Mouse (Mus musculus) hindbrain, embryonic 11.5 days (tissue): ENCODE measurements at regions not wholly inside any gene's neighbourhood (a gene's known extent, or its start where the extent isn't known, plus 50 kb on each side); places are given as distances from the start of the nearest gene placed in this dataset.
A peak's percentile ranks its signal among the peaks of the same experiment; 100 is the strongest.

Experiments
- ATAC-seq: fragments of 200-750 bp; cut with Nextera tagmentation; 2 replicates; pipeline ENCODE4 v1.8.0; 2017; ENCODE audit warnings: mild to moderate bottlenecking, moderate TSS enrichment, moderate library complexity; ENCODE audit not compliant: low FRiP score
- DNase-seq: peaks from one replicate; pipeline ENCODE4 v3.0.0-alpha.2; 2015; ENCODE audit warnings: low spot score
- H3K27ac ChIP-seq: fragments of 300-500 bp; sonication (generic); 2 replicates; pipeline ENCODE4 v1.5.1; 2014; ENCODE audit warnings: mild to moderate bottlenecking, low read depth, low read length
- H3K27me3 ChIP-seq: fragments of 300-500 bp; sonication (generic); 2 replicates; pipeline ENCODE4 v1.6.1; 2014; ENCODE audit warnings: mild to moderate bottlenecking, low read length, moderate library complexity, mixed read lengths; ENCODE audit not compliant: control insufficient read depth, insufficient read depth
- H3K36me3 ChIP-seq: fragments of 300-500 bp; sonication (generic); 2 replicates; pipeline ENCODE4 v1.6.1; 2014; ENCODE audit warnings: mild to moderate bottlenecking, low read length, moderate library complexity, mixed read lengths; ENCODE audit not compliant: control insufficient read depth, insufficient read depth
- H3K4me1 ChIP-seq: fragments of 300-500 bp; sonication (generic); replicated peaks from 2 replicates; pipeline ENCODE4 v1.6.1; 2014; ENCODE audit warnings: low read length, mixed read lengths; ENCODE audit not compliant: control insufficient read depth, insufficient read depth
- H3K4me2 ChIP-seq: fragments of 300-500 bp; sonication (generic); replicated peaks from 2 replicates; pipeline ENCODE4 v1.6.1; 2014; ENCODE audit warnings: mild to moderate bottlenecking, low read depth, low read length
- H3K4me3 ChIP-seq: fragments of 300-500 bp; sonication (generic); 2 replicates; pipeline ENCODE4 v1.5.1; 2014; ENCODE audit warnings: low read depth, low read length
- H3K9ac ChIP-seq: fragments of 300-500 bp; sonication (generic); 2 replicates; pipeline ENCODE4 v1.6.1; 2014; ENCODE audit warnings: low read depth, low read length
- H3K9me3 ChIP-seq: fragments of 300-500 bp; sonication (generic); 2 replicates; pipeline ENCODE4 v1.6.1; 2016; ENCODE audit warnings: low read length; ENCODE audit not compliant: control insufficient read depth
- WGBS: fragments of 180-500 bp; shearing (Covaris S2); extraction: QIAGEN DNeasy Blood & Tissue Kit; methylation state at CpG from one replicate; pipeline ENCODE4 v1.1.7; 2014; 5-methylcytosine and 5-hydroxymethylcytosine counted together

DNA sequence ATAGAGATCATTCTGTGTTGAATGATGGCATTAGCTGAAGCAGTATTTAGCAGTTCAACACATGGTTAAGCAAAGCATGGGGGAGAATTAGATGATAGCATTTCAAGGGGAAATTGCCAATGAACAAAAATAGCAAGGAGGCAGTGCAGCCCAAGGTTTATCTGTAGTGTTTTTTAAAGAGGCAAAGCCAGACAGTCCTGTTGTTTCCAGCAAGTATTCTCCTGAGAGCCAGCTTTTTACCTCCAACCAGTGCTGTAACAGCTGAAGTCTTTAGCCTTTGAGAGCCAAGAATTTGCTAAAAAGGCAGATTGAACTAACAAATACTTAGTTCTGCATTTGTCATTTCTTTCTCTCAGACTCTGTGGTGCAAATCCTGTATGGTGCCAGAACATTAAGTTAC lies 305.1 kb upstream of the Arx start:
- H3K4me3 ChIP-seq = no peak overlapping the region
- H3K4me2 ChIP-seq = no peak overlapping the region
- no peak overlapping the region for H3K27ac ChIP-seq
- H3K4me1 ChIP-seq = no peaks in the 10 kb centered on the region
- H3K36me3 ChIP-seq = no peaks in the 10 kb centered on the region
- no peak for DNase-seq
- H3K9ac ChIP-seq = no peak overlapping the region
- H3K9me3 ChIP-seq = no peaks in the 10 kb centered on the region
- H3K27me3 ChIP-seq = no peaks in the 10 kb centered on the region
- ATAC-seq = no peak

DNA sequence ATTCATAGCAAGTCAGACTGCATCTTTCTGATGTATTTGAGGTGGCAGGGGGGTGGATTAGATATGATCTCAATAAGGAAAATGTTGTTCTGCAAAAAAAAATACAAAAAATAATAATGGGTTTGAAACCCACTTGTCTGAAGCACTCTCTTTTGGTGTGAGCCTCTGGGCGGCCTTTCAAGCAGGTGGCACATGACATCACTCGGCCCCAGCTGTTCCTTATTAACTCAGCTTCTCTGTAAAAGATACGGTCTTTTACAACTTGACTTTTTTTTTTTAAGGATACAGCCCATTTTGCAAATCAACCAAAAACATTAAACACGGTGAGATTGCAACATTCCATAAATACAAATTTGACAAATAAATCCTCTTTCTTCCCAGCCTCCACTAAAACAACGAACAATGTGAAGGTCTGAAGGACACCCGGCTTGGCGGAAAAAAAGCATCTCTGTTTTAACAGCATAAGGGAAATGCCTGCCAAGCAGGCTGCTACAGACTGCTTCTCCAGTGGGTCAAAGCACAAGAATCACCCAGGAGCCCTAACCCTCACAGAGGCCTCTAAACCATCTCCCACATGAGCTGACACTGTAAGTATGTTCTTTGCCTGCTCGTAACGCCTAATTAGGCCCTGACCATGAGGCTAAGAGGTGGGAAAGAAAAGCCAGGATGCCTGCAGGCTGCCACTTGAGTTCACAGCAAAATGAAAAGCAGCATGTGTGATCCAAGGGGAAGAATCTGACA lies 283.8 kb upstream of the Arx start:
- H3K9me3 ChIP-seq = no peaks in the 10 kb centered on the region
- H3K9ac ChIP-seq = no peak overlapping the region
- ATAC-seq (no peak), DNase-seq (peak; percentile 3)
- H3K27me3 ChIP-seq = no peaks in the 10 kb centered on the region
- H3K4me3 ChIP-seq = no peak overlapping the region
- no peaks in the 10 kb centered on the region for H3K36me3 ChIP-seq
- H3K4me1 ChIP-seq = no peaks in the 10 kb centered on the region
- H3K4me2 ChIP-seq = no peak overlapping the region
- no peak overlapping the region for H3K27ac ChIP-seq
- 67% methylated on average over 9 of the region's 9 CpGs for WGBS

DNA sequence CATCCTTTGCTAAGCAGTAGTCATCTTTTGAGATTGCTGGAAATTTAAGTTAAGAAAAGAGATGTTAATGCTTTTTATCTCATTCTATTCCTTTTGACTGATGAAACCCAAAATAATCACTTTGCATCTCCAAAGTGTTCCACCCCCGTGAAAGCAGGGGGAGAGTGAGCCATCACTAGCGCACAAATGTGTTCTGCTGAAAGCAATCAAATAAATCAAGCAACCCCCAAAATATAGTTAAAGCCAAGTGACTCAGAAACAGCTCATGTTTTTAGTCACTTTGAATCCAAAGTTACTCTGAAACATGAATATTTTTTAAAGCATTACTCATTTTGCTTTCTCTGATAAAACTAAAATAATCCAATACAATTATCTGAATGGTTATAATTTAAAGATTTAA lies 279.6 kb upstream of the Arx start:
- no peaks in the 10 kb centered on the region for H3K4me1 ChIP-seq
- 84% methylated on average over 2 of the region's 2 CpGs for WGBS
- no peaks in the 10 kb centered on the region for H3K27me3 ChIP-seq
- H3K27ac ChIP-seq = no peak overlapping the region
- H3K9me3 ChIP-seq = no peaks in the 10 kb centered on the region
- no peak overlapping the region for H3K4me3 ChIP-seq
- H3K4me2 ChIP-seq = no peak overlapping the region
- no peak for DNase-seq
- no peak for ATAC-seq
- no peak overlapping the region for H3K9ac ChIP-seq
- no peaks in the 10 kb centered on the region for H3K36me3 ChIP-seq

DNA sequence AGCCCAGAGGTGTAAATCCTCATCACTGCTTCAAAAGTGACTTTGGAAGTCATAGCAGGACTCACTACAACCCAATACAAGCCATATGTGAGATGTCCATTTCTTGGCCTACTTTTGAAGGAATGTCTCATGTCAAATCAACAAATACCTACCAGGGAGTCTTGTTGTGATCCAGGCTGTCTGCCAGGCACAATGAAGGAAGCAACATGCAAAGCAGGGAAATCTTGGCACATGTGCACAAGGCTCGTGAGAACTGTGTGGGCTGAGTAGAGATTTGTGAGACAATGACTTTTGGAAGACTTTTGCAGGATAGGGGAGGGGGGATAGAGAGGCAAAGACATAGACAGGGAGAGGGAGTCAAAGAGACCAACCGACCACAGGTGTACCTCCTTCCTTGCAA lies 274.7 kb upstream of the Arx start:
- Histone ChIP-seq H3K9me3 (no peaks in the 10 kb centered on the region), H3K27ac (no peak overlapping the region), H3K27me3 (no peaks in the 10 kb centered on the region), H3K36me3 (no peaks in the 10 kb centered on the region), H3K4me1 (no peaks in the 10 kb centered on the region), H3K9ac (no peak overlapping the region), H3K4me2 (no peak overlapping the region), H3K4me3 (no peak overlapping the region)
- WGBS = 62% methylated on average over 2 of the region's 2 CpGs
- ATAC-seq (no peak), DNase-seq (no peak)

DNA sequence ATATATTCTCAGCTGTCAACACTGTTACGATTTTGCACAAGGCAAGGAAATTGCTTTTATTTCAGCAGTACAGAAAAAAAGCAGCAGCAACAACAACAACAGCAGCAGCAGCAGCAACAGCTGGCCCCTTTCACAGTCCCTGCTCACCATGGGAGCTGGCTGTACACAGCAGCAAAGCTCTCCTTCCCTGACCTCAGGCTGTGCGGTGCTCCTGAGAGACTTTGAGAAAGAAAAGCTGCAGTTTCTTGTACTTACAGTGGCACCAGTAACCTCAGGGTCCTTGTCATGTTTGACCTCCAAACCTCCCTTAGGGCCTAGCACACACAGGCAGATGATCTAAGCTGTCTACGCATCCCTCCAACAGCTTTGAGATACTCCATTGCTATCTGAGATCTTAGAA lies 269.9 kb upstream of the Arx start:
- Histone ChIP-seq H3K4me3 (no peak overlapping the region), H3K4me1 (no peaks in the 10 kb centered on the region), H3K27ac (no peak overlapping the region), H3K9me3 (no peaks in the 10 kb centered on the region), H3K27me3 (no peaks in the 10 kb centered on the region), H3K4me2 (no peak overlapping the region), H3K36me3 (no peaks in the 10 kb centered on the region), H3K9ac (no peak overlapping the region)
- 65% methylated on average over 3 of the region's 3 CpGs for WGBS
- DNase-seq = no peak
- ATAC-seq = no peak

DNA sequence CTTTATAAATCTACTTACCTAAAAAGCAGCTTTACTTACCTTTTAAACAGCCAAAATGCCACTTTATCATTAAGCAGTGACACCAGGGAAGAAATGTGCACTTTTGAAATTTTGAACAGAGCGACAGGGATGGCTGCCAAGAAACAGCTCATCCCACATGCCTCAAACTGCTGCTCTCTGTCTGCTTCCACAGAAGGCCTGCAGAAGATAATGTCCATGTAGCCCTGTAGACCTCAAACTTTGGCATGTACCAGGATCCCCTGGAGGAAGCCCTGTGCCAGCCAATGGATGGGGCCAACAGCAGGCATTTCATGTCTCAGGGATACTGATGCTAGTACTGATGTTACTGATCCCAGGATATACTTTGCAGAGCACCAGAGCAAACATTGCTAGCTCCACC lies 245.1 kb upstream of the Arx start:
- Histone ChIP-seq H3K4me1 (no peaks in the 10 kb centered on the region), H3K27ac (no peak overlapping the region), H3K4me2 (no peak overlapping the region), H3K36me3 (no peaks in the 10 kb centered on the region), H3K9me3 (no peaks in the 10 kb centered on the region), H3K9ac (no peak overlapping the region), H3K27me3 (no peaks in the 10 kb centered on the region), H3K4me3 (no peak overlapping the region)
- DNase-seq (no peak), ATAC-seq (no peak)
- WGBS = 92% methylated on average over 1 of the region's 1 CpGs

DNA sequence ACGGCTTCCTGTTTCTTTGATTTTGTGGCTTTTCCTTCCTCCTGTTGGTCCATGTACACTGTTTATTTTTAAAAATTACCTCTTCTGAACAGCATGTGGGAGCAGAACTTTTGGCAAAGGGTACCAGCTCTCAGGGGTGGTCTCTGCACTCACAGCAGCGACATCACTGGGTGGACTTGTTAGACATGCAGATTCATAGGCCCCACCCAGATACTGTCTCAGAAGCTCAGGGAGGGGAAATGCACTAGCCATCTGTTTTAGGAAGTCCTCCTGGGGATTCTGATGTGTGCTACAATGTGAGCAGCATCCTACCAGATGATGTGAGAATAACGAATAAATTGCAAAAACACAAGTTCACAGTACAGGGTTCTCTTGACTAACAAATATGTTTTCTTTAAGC lies 243.5 kb upstream of the Arx start:
- no peak overlapping the region for H3K27ac ChIP-seq

DNA sequence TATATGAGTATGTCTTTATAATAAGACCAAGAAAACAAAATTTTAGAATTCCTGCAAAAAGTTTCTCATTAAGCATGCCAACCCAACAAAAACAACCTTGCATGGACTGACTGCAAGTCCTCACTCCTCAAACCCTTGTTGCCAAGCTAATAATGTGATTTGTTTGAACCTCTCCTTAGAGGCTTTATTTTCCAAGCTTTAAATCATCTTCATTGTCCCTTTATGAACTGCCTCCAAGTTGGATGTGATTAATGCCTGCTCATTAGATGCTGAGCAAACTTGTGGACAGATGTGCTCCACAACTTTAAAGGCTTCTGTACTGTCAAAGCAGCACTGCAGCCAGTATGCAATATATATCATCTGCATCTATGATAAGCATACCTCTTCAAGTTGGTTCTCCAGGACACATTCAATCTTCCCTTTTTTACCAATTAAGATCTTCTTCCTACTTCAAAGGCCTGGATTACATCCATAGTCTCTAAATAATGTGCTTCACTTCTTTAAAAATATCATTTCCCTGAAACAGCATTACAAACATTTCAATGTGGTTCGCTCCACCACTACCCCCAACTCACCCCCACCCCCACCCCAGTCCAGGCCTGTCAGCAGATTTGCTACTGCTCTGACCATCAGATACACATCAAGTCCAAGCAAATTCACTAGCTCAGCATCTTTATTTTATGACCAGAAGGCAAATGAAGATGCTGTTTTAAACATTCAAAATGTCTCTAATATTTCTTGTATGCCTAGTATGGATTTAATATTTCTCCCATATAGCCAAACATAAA lies 237.1 kb upstream of the Arx start:
- no peaks in the 10 kb centered on the region for H3K36me3 ChIP-seq
- DNase-seq (no peak), ATAC-seq (no peak)
- no peak overlapping the region for H3K4me3 ChIP-seq
- no peaks in the 10 kb centered on the region for H3K9me3 ChIP-seq
- no peaks in the 10 kb centered on the region for H3K4me1 ChIP-seq
- no peaks in the 10 kb centered on the region for H3K27me3 ChIP-seq
- H3K9ac ChIP-seq = no peak overlapping the region
- no peak overlapping the region for H3K27ac ChIP-seq
- WGBS = 85% methylated on average over 1 of the region's 1 CpGs
- H3K4me2 ChIP-seq = no peak overlapping the region

More for the DNA sequence above, 243.5 kb upstream of the Arx start:
- ATAC-seq = no peak
- 64% methylated on average over 3 of the region's 3 CpGs for WGBS
- Histone ChIP-seq H3K9me3 (no peaks in the 10 kb centered on the region), H3K9ac (no peak overlapping the region), H3K36me3 (no peaks in the 10 kb centered on the region), H3K27me3 (no peaks in the 10 kb centered on the region), H3K4me3 (no peak overlapping the region), H3K4me2 (no peak overlapping the region), H3K4me1 (no peaks in the 10 kb centered on the region)
- DNase-seq = no peak

DNA sequence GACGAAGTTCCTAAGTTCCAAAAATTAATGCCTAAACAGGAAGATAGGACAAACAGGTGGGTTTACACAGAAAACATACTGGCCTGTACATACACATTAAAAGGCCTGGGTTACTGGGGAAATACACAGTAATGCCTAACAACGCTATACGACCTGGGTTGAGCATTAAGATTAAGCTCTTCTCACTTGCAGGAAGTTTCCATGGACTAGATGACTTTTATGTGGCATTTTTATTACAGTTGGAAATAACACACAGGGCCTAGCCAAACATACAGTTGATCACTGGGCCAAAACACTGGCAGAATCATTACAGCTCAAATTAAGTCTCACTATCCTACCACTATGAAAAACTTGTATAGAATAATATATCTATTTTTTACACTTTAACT lies 236.5 kb upstream of the Arx start:
- WGBS = 86% methylated on average over 3 of the region's 3 CpGs
- Histone ChIP-seq H3K27me3 (no peaks in the 10 kb centered on the region), H3K36me3 (no peaks in the 10 kb centered on the region), H3K4me2 (no peak overlapping the region), H3K9ac (no peak overlapping the region), H3K27ac (no peak overlapping the region), H3K9me3 (no peaks in the 10 kb centered on the region), H3K4me3 (no peak overlapping the region), H3K4me1 (no peaks in the 10 kb centered on the region)
- ATAC-seq (no peak), DNase-seq (no peak)
